Mouse (Mus musculus) embryonic facial prominence, embryonic 13.5 days (tissue): ENCODE results near the gene Gab1. TPM values are rescaled to one million over a fixed set of nuclear protein-coding genes. Genes with fewer than 3 reads are reported as not detected.
"Not testable (repeated sequence)": the region's sequence is repeated elsewhere in the genome, so short reads cannot be mapped to it uniquely, and the experiment has no call there.

Source experiments
- ATAC-seq: fragments of 200-750 bp; cut with Nextera tagmentation; 2 replicates; pipeline ENCODE4 v1.8.0; 2017; ENCODE audit warnings: low read depth; ENCODE audit not compliant: insufficient number of reproducible peaks, insufficient read depth, low FRiP score, low TSS enrichment
- H3K27ac ChIP-seq: fragments of 300-500 bp; sonication (generic); 2 replicates; pipeline ENCODE4 v1.5.1; 2015; ENCODE audit warnings: moderate library complexity, mild to moderate bottlenecking, inconsistent platforms
- H3K27me3 ChIP-seq: fragments of 300-500 bp; sonication (generic); 2 replicates; pipeline ENCODE4 v1.6.1; 2015; ENCODE audit warnings: mild to moderate bottlenecking, inconsistent platforms
- H3K36me3 ChIP-seq: fragments of 300-500 bp; sonication (generic); 2 replicates; pipeline ENCODE4 v1.6.1; 2015; ENCODE audit warnings: mild to moderate bottlenecking, inconsistent platforms
- H3K4me1 ChIP-seq: fragments of 300-500 bp; sonication (generic); 2 replicates; pipeline ENCODE4 v1.6.1; 2015; ENCODE audit warnings: inconsistent platforms
- H3K4me2 ChIP-seq: fragments of 300-500 bp; sonication (generic); 2 replicates; pipeline ENCODE4 v1.6.1; 2015; ENCODE audit warnings: moderate library complexity, mild to moderate bottlenecking, inconsistent platforms
- H3K4me3 ChIP-seq: fragments of 300-500 bp; sonication (generic); 2 replicates; pipeline ENCODE4 v1.5.1; 2015; ENCODE audit warnings: mild to moderate bottlenecking, inconsistent platforms
- H3K9ac ChIP-seq: fragments of 300-500 bp; sonication (generic); 2 replicates; pipeline ENCODE4 v1.6.1; 2015; ENCODE audit warnings: mild to moderate bottlenecking, inconsistent platforms
- H3K9me3 ChIP-seq: fragments of 300-500 bp; sonication (generic); 2 replicates; pipeline ENCODE4 v1.6.1; 2016; ENCODE audit warnings: inconsistent platforms
- WGBS: fragments of 180-500 bp; shearing (Covaris S2); methylation state at CpG from one replicate; pipeline ENCODE4 v1.1.7; 2015; ENCODE audit warnings: mixed read lengths; 5-methylcytosine and 5-hydroxymethylcytosine counted together
- polyA plus RNA-seq: library from polyadenylated mRNA; unstranded; fragments of >200 nt; fragmentation: Nextera tagmentation; extraction: Ambion mirVana; gene quantifications from 2 replicates; pipeline ENCODE4 v1.2.1, GENCODE M21; 2015

Gene Gab1
- polyA plus RNA-seq, 1 experiment from 2014 or later: 22.7 TPM

DNA sequence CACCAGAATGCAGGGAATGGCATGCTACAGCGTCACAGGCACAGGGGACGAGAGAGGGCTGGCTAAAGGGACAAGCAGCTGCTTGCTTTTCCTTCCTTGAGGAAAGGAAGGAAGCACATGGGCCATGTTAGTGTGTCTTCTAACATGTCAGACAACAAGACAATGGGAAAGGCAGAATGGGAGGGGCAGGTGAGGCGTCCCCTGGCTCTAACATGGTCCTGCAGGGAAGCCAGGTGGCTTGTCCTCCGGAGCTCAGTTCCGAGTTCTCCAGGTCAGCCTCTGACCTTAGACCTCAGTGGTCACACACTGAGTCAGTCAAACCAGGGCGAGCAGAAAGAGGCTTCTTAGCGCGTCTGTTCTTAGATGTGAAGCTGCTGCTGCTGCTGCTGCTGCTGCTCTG is 103.9 kb downstream of the Gab1 start:
- H3K27me3 ChIP-seq: no peaks in the 10 kb centered on the region
- no peak overlapping the region for H3K27ac ChIP-seq
- H3K4me3 ChIP-seq: no peak overlapping the region
- no peaks in the 10 kb centered on the region for H3K9me3 ChIP-seq
- H3K9ac ChIP-seq: no peak overlapping the region
- no peak for ATAC-seq
- H3K4me2 ChIP-seq: no peak overlapping the region
- H3K36me3 ChIP-seq: peaks cover 64% of the 10 kb centered on the region
- H3K4me1 ChIP-seq: no peaks in the 10 kb centered on the region
- WGBS: 57% methylated on average over 8 of the region's 8 CpGs

DNA sequence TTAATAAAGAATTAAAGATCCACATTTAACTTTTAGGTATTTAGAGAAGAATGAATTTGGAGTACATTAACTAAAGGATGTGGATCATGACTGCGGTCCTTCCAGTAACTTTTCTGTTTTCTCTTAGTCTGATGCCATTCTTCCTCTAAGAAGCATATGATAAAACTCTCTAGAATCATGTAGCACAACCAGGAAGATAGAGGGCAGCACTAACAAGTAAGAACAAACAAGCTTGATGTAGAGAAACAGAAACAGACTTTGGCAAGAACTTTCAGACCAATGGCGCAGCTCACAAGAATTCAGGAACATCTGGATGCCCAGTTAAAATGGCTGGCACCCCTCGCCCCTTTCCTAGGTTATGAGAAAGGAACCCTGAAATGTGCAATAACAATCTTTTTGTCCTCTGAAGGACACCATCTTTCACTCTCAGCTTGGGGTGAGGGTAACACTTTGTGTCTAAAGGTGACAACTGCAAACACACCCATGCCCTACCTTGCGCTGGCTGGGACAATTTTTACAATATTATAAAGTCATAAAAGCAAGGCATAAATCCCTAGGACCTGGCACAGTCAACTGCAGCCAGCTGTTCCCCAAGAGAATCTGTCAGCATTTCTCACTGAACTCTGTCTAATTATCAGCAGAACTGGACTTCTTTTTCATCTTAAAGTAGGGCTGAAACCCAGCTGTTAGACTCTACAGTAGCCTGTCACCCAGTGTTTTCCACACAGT is 107.4 kb downstream of the Gab1 start:
- WGBS: 84% methylated on average over 4 of the region's 4 CpGs
- no peak for ATAC-seq
- H3K4me2 ChIP-seq: no peak overlapping the region
- no peak overlapping the region for H3K27ac ChIP-seq
- H3K27me3 ChIP-seq: no peaks in the 10 kb centered on the region
- no peak overlapping the region for H3K9ac ChIP-seq
- H3K36me3 ChIP-seq: peaks cover 69% of the 10 kb centered on the region
- H3K9me3 ChIP-seq: no peaks in the 10 kb centered on the region
- H3K4me3 ChIP-seq: no peak overlapping the region
- no peaks in the 10 kb centered on the region for H3K4me1 ChIP-seq

GRCm38 (mm10) chr8:80768451-80768850 is 111.9 kb downstream of the Gab1 start:
- H3K27ac ChIP-seq: no peak overlapping the region
- no peaks in the 10 kb centered on the region for H3K27me3 ChIP-seq
- no peak for ATAC-seq
- no peaks in the 10 kb centered on the region for H3K9me3 ChIP-seq
- H3K36me3 ChIP-seq: peaks cover 77% of the 10 kb centered on the region
- 95% methylated on average over 6 of the region's 6 CpGs for WGBS
- H3K4me1 ChIP-seq: no peaks in the 10 kb centered on the region
- H3K4me3 ChIP-seq: no peak overlapping the region
- no peak overlapping the region for H3K4me2 ChIP-seq
- H3K9ac ChIP-seq: no peak overlapping the region

- H3K27ac ChIP-seq: no peak overlapping the region
- H3K4me1 ChIP-seq: no peaks in the 10 kb centered on the region
- no peaks in the 10 kb centered on the region for H3K9me3 ChIP-seq
- no peaks in the 10 kb centered on the region for H3K36me3 ChIP-seq
- 27% methylated on average over 9 of the region's 9 CpGs for WGBS
- no peaks in the 10 kb centered on the region for H3K27me3 ChIP-seq
- no peak overlapping the region for H3K9ac ChIP-seq
- no peak for ATAC-seq
- H3K4me2 ChIP-seq: no peak overlapping the region
- no peak overlapping the region for H3K4me3 ChIP-seq
Observed at GRCm38 (mm10) chr8:80753017-80753715, 127.2 kb downstream of the Gab1 start.

DNA sequence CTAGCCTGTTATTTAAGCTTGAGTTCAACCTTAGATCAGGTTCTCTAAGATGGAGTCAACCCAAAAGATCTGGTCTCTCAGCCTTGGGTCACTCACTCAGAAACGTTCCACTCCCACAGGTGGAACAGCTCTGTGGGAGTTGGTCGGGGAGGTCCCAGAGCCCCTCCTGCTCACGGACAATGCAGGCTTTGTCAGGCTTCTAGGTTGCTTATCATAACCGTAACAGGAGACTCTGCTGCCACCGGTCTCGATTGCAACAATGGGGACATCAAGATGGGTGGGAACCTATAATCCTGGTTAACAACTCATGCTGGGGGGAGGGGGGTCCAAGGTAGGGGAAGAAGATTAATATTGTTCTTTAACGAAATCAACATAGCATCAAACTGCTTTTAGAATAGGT is 127.9 kb downstream of the Gab1 start:
- H3K4me2 ChIP-seq: no peak overlapping the region
- H3K4me1 ChIP-seq: no peaks in the 10 kb centered on the region
- ATAC-seq: no peak
- no peaks in the 10 kb centered on the region for H3K9me3 ChIP-seq
- 57% methylated on average over 7 of the region's 7 CpGs for WGBS
- H3K27ac ChIP-seq: no peak overlapping the region
- no peaks in the 10 kb centered on the region for H3K27me3 ChIP-seq
- H3K9ac ChIP-seq: no peak overlapping the region
- no peaks in the 10 kb centered on the region for H3K36me3 ChIP-seq
- no peak overlapping the region for H3K4me3 ChIP-seq

GRCm38 (mm10) chr8:80749091-80749490 is 131.2 kb downstream of the Gab1 start:
- Histone ChIP-seq H3K27ac (no peak overlapping the region), H3K4me2 (no peak overlapping the region), H3K27me3 (no peaks in the 10 kb centered on the region), H3K4me3 (no peak overlapping the region), H3K9me3 (no peaks in the 10 kb centered on the region), H3K36me3 (no peaks in the 10 kb centered on the region), H3K9ac (no peak overlapping the region), H3K4me1 (no peaks in the 10 kb centered on the region)
- 87% methylated on average over 4 of the region's 4 CpGs for WGBS
- no peak for ATAC-seq

DNA sequence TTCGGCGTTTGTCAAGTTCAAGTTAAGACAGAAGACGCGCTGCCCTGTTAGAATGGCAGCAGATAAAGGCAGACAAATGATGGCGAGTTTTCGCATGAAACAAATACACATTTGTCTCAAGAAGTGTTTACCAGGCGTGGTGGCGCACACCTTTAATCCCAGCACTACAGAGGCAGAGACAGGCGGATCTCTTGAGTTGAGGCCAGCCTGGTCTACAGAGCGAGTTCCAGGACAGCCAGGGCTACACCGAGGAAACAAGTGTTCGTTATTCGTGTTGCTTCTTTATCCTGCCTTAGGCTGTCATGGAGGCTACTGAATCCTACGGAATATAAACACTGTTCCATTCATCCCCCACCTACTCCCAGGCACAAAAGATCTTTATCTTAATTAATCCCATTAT is 140.4 kb downstream of the Gab1 start:
- 0 out of 2 replicates have a peak, but pooled peaks have one; percentile 15 for ATAC-seq
- WGBS: 12% methylated on average over 14 of the region's 14 CpGs

GRCm38 (mm10) chr8:80739155-80739924 is 141.0 kb downstream of the Gab1 start, which contains the start of gene Smarca5:
Gene Smarca5 (minus strand): TSS chr8:80739497.
- peak within 1 kb of the TSS; percentile 99 for H3K27ac ChIP-seq
- peak; percentile 95 for ATAC-seq
- WGBS: 2% methylated on average over 89 of the region's 91 CpGs

More for the DNA sequence above, 140.4 kb downstream of the Gab1 start:
- Histone ChIP-seq H3K27ac (peak overlapping the region; percentile 99), H3K4me2 (peak overlapping the region; percentile 62), H3K36me3 (peaks cover 6% of the 10 kb centered on the region), H3K9ac (peak overlapping the region; percentile 77), H3K9me3 (no peaks in the 10 kb centered on the region), H3K4me1 (peaks cover 7% of the 10 kb centered on the region), H3K4me3 (peak overlapping the region; percentile 91), H3K27me3 (no peaks in the 10 kb centered on the region)

GRCm38 (mm10) chr8:80738388-80739154 is 141.7 kb downstream of the Gab1 start:
- H3K4me3 ChIP-seq: peak overlapping the region; percentile 91
- H3K4me1 ChIP-seq: peaks cover 7% of the 10 kb centered on the region
- ATAC-seq: 0 out of 2 replicates have a peak, but pooled peaks have one; percentile 32
- WGBS: under 1% methylated on average over 68 of the region's 84 CpGs
- peak overlapping the region; percentile 86 for H3K4me2 ChIP-seq
- H3K9me3 ChIP-seq: no peaks in the 10 kb centered on the region
- peaks cover 18% of the 10 kb centered on the region for H3K36me3 ChIP-seq
- peak overlapping the region; percentile 95 for H3K9ac ChIP-seq
- peak overlapping the region; percentile 99 for H3K27ac ChIP-seq
- no peaks in the 10 kb centered on the region for H3K27me3 ChIP-seq

More at GRCm38 (mm10) chr8:80739155-80739924, 141.0 kb downstream of the Gab1 start, which contains the start of gene Smarca5:
- not testable (repeated sequence) for H3K4me1 ChIP-seq, H3K27me3 ChIP-seq, H3K9me3 ChIP-seq
- Histone ChIP-seq H3K36me3 (peaks cover 12% of the 10 kb centered on the region), H3K4me2 (peak within 1 kb of the TSS; percentile 86), H3K4me3 (peak within 1 kb of the TSS; percentile 91), H3K9ac (peak within 1 kb of the TSS; percentile 95)

GRCm38 (mm10) chr8:80738046-80738387 is 142.3 kb downstream of the Gab1 start:
- H3K4me3 ChIP-seq: peak overlapping the region; percentile 91
- H3K9me3 ChIP-seq: no peaks in the 10 kb centered on the region
- H3K36me3 ChIP-seq: peaks cover 22% of the 10 kb centered on the region
- H3K4me2 ChIP-seq: peak overlapping the region; percentile 86
- under 1% methylated on average over 5 of the region's 5 CpGs for WGBS
- H3K9ac ChIP-seq: peak overlapping the region; percentile 95
- ATAC-seq: no peak
- no peaks in the 10 kb centered on the region for H3K27me3 ChIP-seq
- peaks cover 7% of the 10 kb centered on the region for H3K4me1 ChIP-seq
- peak overlapping the region; percentile 99 for H3K27ac ChIP-seq

- Histone ChIP-seq H3K9ac (no peak overlapping the region), H3K4me3 (no peak overlapping the region), H3K4me1 (no peaks in the 10 kb centered on the region), H3K9me3 (no peaks in the 10 kb centered on the region), H3K36me3 (peaks cover 57% of the 10 kb centered on the region), H3K4me2 (no peak overlapping the region), H3K27ac (no peak overlapping the region), H3K27me3 (no peaks in the 10 kb centered on the region)
- no peak for ATAC-seq
Observed at GRCm38 (mm10) chr8:80732326-80732725, 148.0 kb downstream of the Gab1 start.
